Comparison of ENCODE assay signal across 18 mouse cellular contexts in genomic region chr5:110479228-110479627, GRCm38 (mm10). TPM values are rescaled to one million over a fixed set of nuclear protein-coding genes. Genes with fewer than 3 reads are reported as not detected.
DNase-seq lines count a peak whose midpoint lies in the region; ATAC-seq and TF ChIP-seq lines count a peak whose summit lies in the region.
"Had no signal": no experiment of that assay in that cellular context is flagged by ENCODE, and none has a peak within 500 bp of the region (broad histone marks: within the 10 kb centered on the region; RNA-seq: fewer than 3 reads in every experiment).

No protein-coding gene starts in this region.

- H3K9me3 ChIP-seq in kidney, postnatal 0 days (replicated peaks; ENCODE audit: low read length): no peaks in the 10 kb centered on the region
- H3K9me3 ChIP-seq in lung, embryonic 16.5 days (ENCODE audit: control insufficient read depth, low read length): no peaks in the 10 kb centered on the region
- H3K9me3 ChIP-seq in megakaryocyte, embryonic 14.5 days: peaks cover 14% of the 10 kb centered on the region
- H3K9me3 ChIP-seq: limb, embryonic 13.5 days had no signal

- no peak overlapping the region for H3K9ac ChIP-seq in kidney, postnatal 0 days (ENCODE audit: low read depth, low read length)
- no peak overlapping the region for H3K9ac ChIP-seq in lung, embryonic 16.5 days (ENCODE audit: low read length)
- H3K9ac ChIP-seq: forebrain, embryonic 13.5 days; limb, embryonic 13.5 days had no signal

- no peaks in the 10 kb centered on the region for H3K4me1 ChIP-seq in kidney, postnatal 0 days (replicated peaks; ENCODE audit: insufficient read depth, low read length)
- H3K4me1 ChIP-seq in lung, embryonic 16.5 days (replicated peaks; ENCODE audit: control insufficient read depth, insufficient read depth, low read length): no peaks in the 10 kb centered on the region
- peaks cover 14% of the 10 kb centered on the region for H3K4me1 ChIP-seq in megakaryocyte, embryonic 14.5 days
- H3K4me1 ChIP-seq: forebrain, embryonic 13.5 days had no signal

- no peak for ATAC-seq in kidney, postnatal 0 days (replicated peaks; ENCODE audit: low FRiP score, low read depth)
- peak; percentile 97 for ATAC-seq in common myeloid progenitor, adult 5-6 weeks (replicated peaks; ENCODE audit: low read depth, poor library complexity, severe bottlenecking)
- ATAC-seq in lung, embryonic 16.5 days (ENCODE audit: low read depth): peak; percentile 89
- ATAC-seq: forebrain, embryonic 13.5 days; inflammation-experienced regulatory T-cells, adult 6 months had no signal

- H3K4me3 ChIP-seq in kidney, postnatal 0 days (replicated peaks; ENCODE audit: low read depth, low read length): no peak overlapping the region
- H3K4me3 ChIP-seq in lung, embryonic 16.5 days (ENCODE audit: low read length): no peak overlapping the region
- H3K4me3 ChIP-seq in megakaryocyte, embryonic 14.5 days (replicated peaks): peak overlapping the region; percentile 62
- H3K4me3 ChIP-seq: forebrain, embryonic 13.5 days; hindbrain, embryonic 10.5 days; limb, embryonic 13.5 days had no signal

- H3K27ac ChIP-seq in kidney, postnatal 0 days: no peak overlapping the region
- H3K27ac ChIP-seq in lung, embryonic 16.5 days (ENCODE audit: low read length): no peak overlapping the region
- H3K27ac ChIP-seq: forebrain, embryonic 13.5 days; hindbrain, embryonic 10.5 days; limb, embryonic 13.5 days had no signal

- no peaks in the 10 kb centered on the region for H3K36me3 ChIP-seq in kidney, postnatal 0 days (ENCODE audit: insufficient read depth, low read length)
- no peaks in the 10 kb centered on the region for H3K36me3 ChIP-seq in lung, embryonic 16.5 days (ENCODE audit: control insufficient read depth, insufficient read depth, low read length)
- no peaks in the 10 kb centered on the region for H3K36me3 ChIP-seq in megakaryocyte, embryonic 14.5 days (replicated peaks; ENCODE audit: low read length)
- H3K36me3 ChIP-seq: hindbrain, embryonic 10.5 days; limb, embryonic 13.5 days had no signal

- DNase-seq in kidney, postnatal 0 days (ENCODE audit: low spot score): peak; percentile 28
- DNase-seq in kidney, adult 8-10 months: no peak
- no peak for DNase-seq in adrenal gland, postnatal 14 days
- DNase-seq in thymus, postnatal 0 days (ENCODE audit: low spot score): no peak
- no peak for DNase-seq in urinary bladder, postnatal 14 days (ENCODE audit: low spot score)
- DNase-seq: cerebellum, adult 9-11 months; gastrocnemius, postnatal 25 days; right cerebral cortex, adult 18-20 months; spleen, adult 18-20 months; thymus, adult 18-20 months had no signal

- WGBS in kidney, postnatal 0 days: 47% methylated on average over 8 of the region's 8 CpGs
- 38% methylated on average over 8 of the region's 8 CpGs for whole genome bisulfite sequencing in lung, embryonic 16.5 days

- no peak for TF ChIP-seq CTCF in kidney, postnatal 0 days (IDR thresholded peaks at IDR 0.05; ENCODE audit: low read depth)

- H3K4me2 ChIP-seq in kidney, postnatal 0 days (ENCODE audit: low read length): no peak overlapping the region
- no peak overlapping the region for H3K4me2 ChIP-seq in lung, embryonic 16.5 days (ENCODE audit: low read depth, low read length)
- H3K4me2 ChIP-seq: forebrain, embryonic 13.5 days; heart, embryonic 11.5 days; limb, embryonic 13.5 days had no signal

- H3K27me3 ChIP-seq in kidney, postnatal 0 days (ENCODE audit: insufficient read depth, low read length): no peaks in the 10 kb centered on the region
- H3K27me3 ChIP-seq in lung, embryonic 16.5 days (ENCODE audit: control insufficient read depth, insufficient read depth, low read depth, low read length): peaks cover 13% of the 10 kb centered on the region
- peaks cover 58% of the 10 kb centered on the region for H3K27me3 ChIP-seq in megakaryocyte, embryonic 14.5 days (replicated peaks)

RNA-seq across cellular contexts. Expression of gene Fbrsl1, which starts 30.9 kb away (rescaled TPM):
- polyA plus RNA-seq in kidney, postnatal 0 days (2015; fragmentation: Nextera tagmentation; extraction: Ambion mirVana): 11.8 and 14.0 TPM in 2 replicates
- 6.7 and 13.9 TPM in 2 replicates for total RNA-seq in common myeloid progenitor, adult 5-6 weeks (2017)
- 5.2 and 5.5 TPM in 2 replicates for polyA plus RNA-seq in lung, embryonic 16.5 days (2015; fragmentation: Nextera tagmentation; extraction: Ambion mirVana)
- 66.5 and 136 TPM in 2 replicates for polyA plus RNA-seq in megakaryocyte, embryonic 14.5 days (2012; ENCODE audit: insufficient read depth, low replicate concordance)
- total RNA-seq in adrenal gland, postnatal 14 days (2021): 74.4 and 78.0 TPM in 2 replicates
- polyA plus RNA-seq in thymus, postnatal 0 days (2015; fragmentation: Nextera tagmentation; extraction: Ambion mirVana): 8.5 and 10.4 TPM in 2 replicates
